Mouse (Mus musculus): Measurements from ENCODE around the gene Mxd1. TPM values are rescaled to one million over a fixed set of nuclear protein-coding genes. Genes with fewer than 3 reads are reported as not detected.

Mxd1 gene
- polyA plus RNA-seq, 1 experiment from 2014 or later = 17.2 TPM

DNA sequence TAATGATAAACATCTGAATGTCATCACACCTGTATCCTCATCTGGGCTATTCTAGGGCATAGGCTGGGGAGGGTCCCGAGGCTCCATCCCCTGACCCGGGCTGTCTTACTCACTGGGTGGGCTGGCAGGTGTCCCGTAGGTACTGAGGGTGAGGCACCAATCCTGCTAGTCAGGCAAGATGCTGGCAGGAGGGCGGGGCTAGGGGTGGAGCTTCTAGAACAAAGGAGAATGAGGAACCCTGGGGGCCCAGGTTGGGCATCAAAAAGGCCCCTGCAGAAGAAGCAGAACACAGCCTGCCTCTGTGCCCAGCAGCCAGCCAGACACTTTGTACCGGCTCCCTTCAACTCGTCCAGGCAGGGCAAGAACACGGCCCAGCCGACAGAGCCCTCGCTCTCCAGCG lies 41.0 kb downstream of the Mxd1 start, which contains the start of gene Asprv1:
Asprv1 (plus strand) TSS at position 219 of the 400 bp plus-strand sequence.
- no peak for ATAC-seq (ENCODE audit: insufficient number of reproducible peaks, insufficient read depth, low FRiP score, low TSS enrichment, low read depth)
- no peak within 1 kb of the TSS for H3K4me2 ChIP-seq
- H3K27me3 ChIP-seq = peaks cover 47% of the 10 kb centered on the region
- WGBS = 54% methylated on average over 10 of the region's 10 CpGs
- H3K4me1 ChIP-seq (replicated peaks) = peaks cover 36% of the 10 kb centered on the region
- H3K27ac ChIP-seq = no peak within 1 kb of the TSS
- H3K9ac ChIP-seq (replicated peaks) = no peak within 1 kb of the TSS
- H3K4me3 ChIP-seq (replicated peaks) = no peak within 1 kb of the TSS
- H3K36me3 ChIP-seq = no peaks in the 10 kb centered on the region
- H3K9me3 ChIP-seq = no peaks in the 10 kb centered on the region

DNA sequence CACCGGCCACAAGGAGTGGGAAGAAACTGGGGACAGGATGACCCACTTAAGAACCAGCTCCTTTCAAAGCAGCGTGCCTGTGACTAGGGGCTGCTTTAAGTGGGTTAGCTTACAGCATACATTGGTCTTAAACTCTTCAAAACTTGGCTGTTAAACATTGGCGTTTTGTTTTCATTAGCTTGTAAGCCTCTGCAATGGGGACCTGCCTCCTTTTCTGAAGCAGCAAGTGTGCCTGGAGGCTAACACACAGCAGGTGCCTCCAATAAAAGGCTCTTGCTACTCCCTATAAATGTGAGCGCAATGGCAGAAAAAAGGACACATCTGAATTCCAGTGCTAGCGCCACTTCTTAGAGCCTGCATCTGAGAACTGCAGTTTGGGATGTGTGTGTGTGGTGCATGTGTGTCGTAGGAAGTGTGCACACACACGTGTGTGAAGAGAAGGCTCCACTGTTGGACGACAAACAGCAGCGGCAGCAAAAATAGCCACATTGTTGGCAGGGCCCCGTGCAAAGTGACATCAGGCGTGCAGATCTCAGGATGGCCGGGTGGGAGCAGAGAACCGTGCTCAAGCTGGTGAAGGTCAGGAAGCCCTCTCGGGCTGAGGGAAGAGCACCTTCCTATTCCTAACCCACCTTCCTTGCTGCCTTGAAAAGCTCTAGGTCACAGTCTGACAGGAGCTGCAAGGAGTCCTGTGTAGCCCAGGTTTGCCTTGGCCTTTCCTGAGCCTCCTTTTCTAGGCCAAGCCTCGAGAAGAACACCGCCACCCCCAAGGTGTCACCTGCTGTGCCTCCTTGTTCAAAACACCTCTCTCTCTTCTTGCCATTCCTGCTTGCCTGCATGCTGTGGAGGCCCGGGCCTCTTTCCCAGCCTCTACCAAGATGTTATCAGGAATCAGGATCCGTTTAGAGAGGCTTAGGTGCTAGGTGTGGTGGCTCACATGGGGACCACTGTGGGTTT lies 44.6 kb downstream of the Mxd1 start:
- Histone ChIP-seq H3K9me3 (no peaks in the 10 kb centered on the region), H3K36me3 (no peaks in the 10 kb centered on the region), H3K4me3 (replicated peaks) (no peak overlapping the region), H3K27me3 (peaks cover 53% of the 10 kb centered on the region), H3K4me1 (replicated peaks) (peaks cover 34% of the 10 kb centered on the region), H3K4me2 (peak overlapping the region; percentile 46), H3K9ac (replicated peaks) (no peak overlapping the region; the same call in 1 of the 2 replicates), H3K27ac (peak overlapping the region; percentile 84)
- peak; percentile 63; the same call in 1 of the 2 replicates for ATAC-seq (ENCODE audit: insufficient number of reproducible peaks, insufficient read depth, low FRiP score, low TSS enrichment, low read depth)
- 26% methylated on average over 18 of the region's 18 CpGs for WGBS

DNA sequence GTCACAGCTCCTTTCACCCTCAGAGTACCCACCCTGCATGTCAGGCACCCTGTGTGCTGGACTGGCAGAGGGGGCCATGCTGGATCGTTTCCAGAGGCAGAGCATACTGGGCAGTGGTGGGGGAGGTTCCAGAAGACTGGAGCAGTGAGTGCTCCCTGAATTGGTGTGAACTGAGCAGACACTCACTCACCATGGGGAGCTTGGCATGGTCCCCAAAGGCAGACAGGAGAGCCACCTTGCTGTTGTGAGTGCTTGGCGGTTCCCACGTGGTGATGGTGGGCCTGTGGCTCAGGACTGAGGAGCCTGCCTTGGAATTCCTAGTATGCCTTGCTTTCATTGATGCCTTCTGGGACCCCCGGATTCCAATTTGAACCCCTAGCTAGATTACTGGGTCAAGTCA lies 45.8 kb downstream of the Mxd1 start:
- Histone ChIP-seq H3K4me3 (replicated peaks) (no peak overlapping the region), H3K9me3 (no peaks in the 10 kb centered on the region), H3K36me3 (no peaks in the 10 kb centered on the region), H3K27me3 (peaks cover 46% of the 10 kb centered on the region), H3K9ac (replicated peaks) (no peak overlapping the region), H3K4me2 (no peak overlapping the region; the same call in 1 of the 2 replicates), H3K27ac (0 out of 2 replicates have a peak overlapping the region, but pooled peaks have one; percentile 24), H3K4me1 (replicated peaks) (peaks cover 34% of the 10 kb centered on the region)
- ATAC-seq (ENCODE audit: insufficient number of reproducible peaks, insufficient read depth, low FRiP score, low TSS enrichment, low read depth) = no peak
- WGBS = 76% methylated on average over 4 of the region's 4 CpGs

DNA sequence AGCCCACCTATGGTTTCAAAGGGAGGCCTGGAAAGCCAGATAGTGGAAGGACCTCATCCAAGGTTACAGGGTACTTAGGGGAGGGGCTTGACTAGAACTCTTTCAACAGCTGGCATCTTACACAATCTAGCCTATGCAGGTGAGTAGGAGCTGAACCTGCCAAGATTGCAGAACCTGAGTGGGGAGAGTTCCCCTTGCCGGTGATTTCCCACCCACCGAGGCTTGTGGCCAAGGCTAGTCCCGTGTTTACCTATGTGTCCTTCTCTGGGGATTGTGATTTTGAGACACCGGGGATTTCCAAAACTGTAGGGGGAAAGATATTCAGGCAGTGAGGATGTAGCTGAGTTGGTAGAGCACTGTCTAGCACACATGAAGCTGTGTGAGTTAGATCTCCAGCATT lies 53.7 kb downstream of the Mxd1 start:
- 94% methylated on average over 4 of the region's 4 CpGs for WGBS
- no peak for ATAC-seq (ENCODE audit: insufficient number of reproducible peaks, insufficient read depth, low FRiP score, low TSS enrichment, low read depth)
- H3K9ac ChIP-seq (replicated peaks) = no peak overlapping the region

DNA sequence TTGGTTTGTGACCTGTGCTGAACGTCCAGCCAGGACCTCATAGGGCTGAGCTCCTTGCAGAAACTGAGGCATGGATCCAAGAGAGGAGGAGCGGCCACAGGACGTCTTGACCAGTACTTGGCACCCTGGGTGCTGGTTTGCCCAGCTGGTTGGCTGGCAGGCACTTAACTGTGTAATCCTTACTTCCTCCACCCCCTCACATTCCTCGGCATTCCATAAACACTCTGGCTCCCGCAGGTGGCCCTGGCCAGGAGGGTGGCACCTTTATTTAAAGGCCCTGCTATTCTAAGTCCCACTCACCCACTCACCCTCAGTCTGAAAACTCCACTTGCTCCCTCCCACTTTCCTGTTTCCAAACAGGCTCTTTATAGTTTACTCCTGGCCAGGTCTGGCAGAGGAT lies 58.2 kb downstream of the Mxd1 start:
- H3K27me3 ChIP-seq = peaks cover 7% of the 10 kb centered on the region
- no peak overlapping the region for H3K4me3 ChIP-seq (replicated peaks)
- no peak overlapping the region for H3K9ac ChIP-seq (replicated peaks)
- ATAC-seq (ENCODE audit: insufficient number of reproducible peaks, insufficient read depth, low FRiP score, low TSS enrichment, low read depth) = no peak
- H3K36me3 ChIP-seq = no peaks in the 10 kb centered on the region
- H3K9me3 ChIP-seq = no peaks in the 10 kb centered on the region
- 54% methylated on average over 5 of the region's 5 CpGs for WGBS
- H3K4me1 ChIP-seq (replicated peaks) = 0 out of 2 replicates have a peak, but pooled peaks cover 5% of the 10 kb centered on the region
- H3K27ac ChIP-seq = no peak overlapping the region
- no peak overlapping the region for H3K4me2 ChIP-seq

More for the DNA sequence above, 53.7 kb downstream of the Mxd1 start:
- Histone ChIP-seq H3K4me1 (replicated peaks) (0 out of 2 replicates have a peak, but pooled peaks cover 5% of the 10 kb centered on the region), H3K4me3 (replicated peaks) (no peak overlapping the region), H3K4me2 (no peak overlapping the region), H3K27ac (no peak overlapping the region), H3K36me3 (no peaks in the 10 kb centered on the region), H3K9me3 (no peaks in the 10 kb centered on the region), H3K27me3 (peaks cover 11% of the 10 kb centered on the region)

DNA sequence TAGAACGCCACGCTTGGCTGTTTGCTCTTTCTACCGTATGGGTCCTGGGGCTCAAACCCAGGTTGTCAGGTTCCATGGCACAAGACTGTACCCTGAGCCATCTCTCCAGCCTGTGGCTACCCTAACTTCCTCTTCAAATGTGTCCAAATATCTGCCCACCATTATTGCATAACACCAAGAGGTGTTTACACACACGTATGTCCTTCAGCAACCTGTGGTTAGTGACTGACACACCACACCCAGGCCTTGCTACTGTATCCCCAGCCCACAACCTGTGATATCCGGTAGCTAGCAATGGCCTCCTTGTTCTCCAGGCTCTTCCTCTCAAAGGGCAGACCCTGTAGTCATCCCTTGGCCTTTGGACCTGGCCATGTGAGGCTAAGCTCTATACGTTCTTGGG lies 59.7 kb downstream of the Mxd1 start:
- Histone ChIP-seq H3K4me3 (replicated peaks) (no peak overlapping the region), H3K9me3 (no peaks in the 10 kb centered on the region), H3K9ac (replicated peaks) (no peak overlapping the region), H3K4me2 (no peak overlapping the region), H3K4me1 (replicated peaks) (0 out of 2 replicates have a peak, but pooled peaks cover 5% of the 10 kb centered on the region), H3K27ac (no peak overlapping the region), H3K36me3 (no peaks in the 10 kb centered on the region), H3K27me3 (no peaks in the 10 kb centered on the region; the same call in 1 of the 2 replicates)
- no peak for ATAC-seq (ENCODE audit: insufficient number of reproducible peaks, insufficient read depth, low FRiP score, low TSS enrichment, low read depth)
- WGBS = 90% methylated on average over 6 of the region's 6 CpGs

DNA sequence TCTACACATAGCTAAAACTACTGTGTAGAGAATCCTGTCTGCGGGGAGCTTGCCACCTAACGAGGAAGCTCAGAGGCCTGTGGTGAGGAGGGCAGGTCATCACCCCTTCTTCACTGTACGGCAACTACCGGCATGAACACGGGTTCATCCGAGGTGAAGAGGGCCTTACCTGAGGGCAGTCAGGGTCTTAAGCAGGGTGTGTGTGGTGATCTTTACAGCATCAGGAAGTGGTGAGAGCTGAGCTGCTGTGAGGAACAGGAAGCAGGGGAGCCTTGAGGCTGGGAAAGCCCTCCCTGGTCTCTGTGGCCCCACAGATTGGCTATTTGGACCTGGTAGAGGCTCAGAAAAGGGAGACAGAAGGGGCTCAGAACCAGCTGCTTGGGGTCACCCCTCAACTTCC lies 61.5 kb downstream of the Mxd1 start:
- no peak overlapping the region for H3K27ac ChIP-seq
- H3K36me3 ChIP-seq = no peaks in the 10 kb centered on the region
- H3K9ac ChIP-seq (replicated peaks) = no peak overlapping the region
- ATAC-seq (ENCODE audit: insufficient number of reproducible peaks, insufficient read depth, low FRiP score, low TSS enrichment, low read depth) = no peak
- H3K9me3 ChIP-seq = no peaks in the 10 kb centered on the region
- no peak overlapping the region for H3K4me3 ChIP-seq (replicated peaks)
- no peak overlapping the region for H3K4me2 ChIP-seq
- H3K4me1 ChIP-seq (replicated peaks) = 0 out of 2 replicates have a peak, but pooled peaks cover 5% of the 10 kb centered on the region
- H3K27me3 ChIP-seq = no peaks in the 10 kb centered on the region; the same call in 1 of the 2 replicates
- WGBS = 75% methylated on average over 6 of the region's 6 CpGs

DNA sequence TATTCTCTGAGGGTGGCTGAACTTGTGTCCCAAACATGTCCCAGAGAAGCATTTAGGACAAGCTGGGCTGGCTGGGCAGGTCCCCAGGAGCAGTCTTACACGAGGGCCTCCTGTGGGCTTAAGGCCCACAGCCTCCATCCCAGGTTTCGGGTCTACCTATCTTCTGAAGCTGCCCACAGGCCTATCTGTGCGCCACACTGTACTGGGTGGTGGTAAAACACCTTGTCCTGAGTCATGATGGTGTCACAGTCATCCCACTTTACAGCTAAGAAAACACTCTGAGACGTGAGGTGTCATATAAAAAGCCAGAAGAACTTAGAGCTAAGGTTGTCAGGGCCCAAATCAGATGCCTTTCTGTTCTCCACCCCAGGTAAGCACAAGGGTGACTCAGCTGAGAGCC lies 62.7 kb downstream of the Mxd1 start:
- Histone ChIP-seq H3K9me3 (no peaks in the 10 kb centered on the region), H3K27me3 (no peaks in the 10 kb centered on the region), H3K4me1 (replicated peaks) (0 out of 2 replicates have a peak, but pooled peaks cover 5% of the 10 kb centered on the region), H3K27ac (no peak overlapping the region), H3K36me3 (no peaks in the 10 kb centered on the region), H3K4me3 (replicated peaks) (no peak overlapping the region), H3K9ac (replicated peaks) (no peak overlapping the region), H3K4me2 (no peak overlapping the region)
- WGBS = 84% methylated on average over 4 of the region's 4 CpGs
- ATAC-seq (ENCODE audit: insufficient number of reproducible peaks, insufficient read depth, low FRiP score, low TSS enrichment, low read depth) = no peak

DNA sequence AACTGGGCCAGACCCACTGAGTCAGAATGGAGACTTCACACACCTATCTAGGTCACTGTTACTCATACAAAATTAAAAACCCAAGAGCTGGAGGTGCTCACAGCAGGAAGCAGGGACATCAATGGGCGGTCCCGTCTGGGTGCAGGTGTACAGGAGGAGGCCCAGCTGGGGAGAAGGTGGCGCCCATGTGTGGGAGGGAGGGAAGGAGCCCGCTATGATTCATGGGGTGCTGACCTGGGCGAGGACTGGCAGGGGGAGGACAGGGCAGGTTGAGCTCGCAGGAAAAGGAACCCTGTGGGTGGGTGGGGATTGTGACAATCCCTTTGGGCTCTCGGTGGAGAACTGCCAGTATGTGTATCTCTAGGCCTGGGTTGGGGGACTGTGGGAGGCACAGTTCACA lies 63.7 kb downstream of the Mxd1 start:
- 58% methylated on average over 7 of the region's 7 CpGs for WGBS
- Histone ChIP-seq H3K4me1 (replicated peaks) (peaks cover 2% of the 10 kb centered on the region; the same call in 1 of the 2 replicates), H3K4me2 (no peak overlapping the region), H3K27me3 (no peaks in the 10 kb centered on the region), H3K4me3 (replicated peaks) (no peak overlapping the region), H3K9ac (replicated peaks) (no peak overlapping the region), H3K9me3 (0 out of 2 replicates have a peak, but pooled peaks cover 6% of the 10 kb centered on the region), H3K27ac (no peak overlapping the region), H3K36me3 (no peaks in the 10 kb centered on the region)
- ATAC-seq (ENCODE audit: insufficient number of reproducible peaks, insufficient read depth, low FRiP score, low TSS enrichment, low read depth) = no peak

DNA sequence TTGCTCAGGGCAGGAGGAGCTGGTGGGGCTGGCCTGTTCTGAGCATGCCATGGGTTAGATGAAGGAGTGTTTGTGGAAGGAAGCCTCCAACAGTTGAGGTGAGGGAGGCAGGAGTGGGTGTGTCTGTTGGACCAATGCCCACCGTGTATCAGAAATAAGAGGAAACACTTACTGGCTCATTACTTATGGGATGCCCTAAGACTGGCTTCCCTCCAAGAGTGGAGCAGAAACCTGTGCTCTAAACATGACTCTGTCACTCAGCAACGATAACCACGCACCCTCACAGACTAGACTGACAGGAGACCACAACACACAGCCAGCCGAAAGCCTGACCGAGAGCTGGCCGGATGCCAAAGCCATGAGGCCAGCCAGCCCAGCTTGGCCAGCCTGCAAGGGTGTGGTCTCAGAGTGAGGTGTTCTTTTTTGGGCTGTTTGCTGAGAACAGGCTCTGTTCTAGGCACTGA lies 69.0 kb downstream of the Mxd1 start:
- WGBS = 66% methylated on average over 6 of the region's 6 CpGs
- H3K27ac ChIP-seq = 0 out of 2 replicates have a peak overlapping the region, but pooled peaks have one; percentile 5
- 0 out of 2 replicates have a peak, but pooled peaks have one; percentile 34 for ATAC-seq (ENCODE audit: insufficient number of reproducible peaks, insufficient read depth, low FRiP score, low TSS enrichment, low read depth)

DNA sequence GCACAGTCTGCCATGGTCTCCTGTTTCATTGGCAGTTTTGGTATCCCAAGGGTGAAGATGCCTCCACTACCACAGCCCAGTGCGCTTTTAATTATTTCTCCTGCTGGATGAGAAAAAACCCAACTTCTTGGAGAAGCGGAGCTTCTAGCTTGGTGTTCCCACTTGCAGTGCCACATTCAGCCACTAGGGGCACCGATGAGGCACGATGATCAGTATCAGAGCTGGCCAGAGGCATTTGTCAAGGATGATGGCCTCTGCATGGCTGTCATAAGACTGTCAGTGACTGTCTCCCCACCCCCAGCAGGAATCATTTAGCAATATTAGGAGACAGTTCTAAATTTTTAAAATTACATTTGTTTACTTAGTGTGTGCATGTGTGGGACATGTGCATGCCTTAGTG lies 69.8 kb downstream of the Mxd1 start:
- H3K4me1 ChIP-seq (replicated peaks) = peaks cover 8% of the 10 kb centered on the region; the same call in 1 of the 2 replicates
- no peak overlapping the region for H3K9ac ChIP-seq (replicated peaks)
- H3K36me3 ChIP-seq = no peaks in the 10 kb centered on the region
- H3K27ac ChIP-seq = no peak overlapping the region
- H3K4me2 ChIP-seq = no peak overlapping the region
- H3K27me3 ChIP-seq = no peaks in the 10 kb centered on the region; the same call in none of the 2 replicates
- 15% methylated on average over 4 of the region's 4 CpGs for WGBS
- H3K4me3 ChIP-seq (replicated peaks) = no peak overlapping the region
- 0 out of 2 replicates have a peak, but pooled peaks cover 6% of the 10 kb centered on the region for H3K9me3 ChIP-seq
- no peak for ATAC-seq (ENCODE audit: insufficient number of reproducible peaks, insufficient read depth, low FRiP score, low TSS enrichment, low read depth)

More for the DNA sequence above, 69.0 kb downstream of the Mxd1 start:
- H3K9me3 ChIP-seq = 0 out of 2 replicates have a peak, but pooled peaks cover 6% of the 10 kb centered on the region
- H3K9ac ChIP-seq (replicated peaks) = no peak overlapping the region
- H3K36me3 ChIP-seq = no peaks in the 10 kb centered on the region
- H3K4me1 ChIP-seq (replicated peaks) = peaks cover 8% of the 10 kb centered on the region; the same call in 1 of the 2 replicates
- no peak overlapping the region for H3K4me3 ChIP-seq (replicated peaks)
- no peaks in the 10 kb centered on the region; the same call in none of the 2 replicates for H3K27me3 ChIP-seq
- H3K4me2 ChIP-seq = no peak overlapping the region
